Mouse (Mus musculus): Measurements from ENCODE around the gene Tpra1. TPM values are rescaled to one million over a fixed set of nuclear protein-coding genes. Genes with fewer than 3 reads are reported as not detected.

Tpra1 gene
- polyA plus RNA-seq (2012; rRNA removed), result 88.4 and 107 TPM in 2 replicates

DNA sequence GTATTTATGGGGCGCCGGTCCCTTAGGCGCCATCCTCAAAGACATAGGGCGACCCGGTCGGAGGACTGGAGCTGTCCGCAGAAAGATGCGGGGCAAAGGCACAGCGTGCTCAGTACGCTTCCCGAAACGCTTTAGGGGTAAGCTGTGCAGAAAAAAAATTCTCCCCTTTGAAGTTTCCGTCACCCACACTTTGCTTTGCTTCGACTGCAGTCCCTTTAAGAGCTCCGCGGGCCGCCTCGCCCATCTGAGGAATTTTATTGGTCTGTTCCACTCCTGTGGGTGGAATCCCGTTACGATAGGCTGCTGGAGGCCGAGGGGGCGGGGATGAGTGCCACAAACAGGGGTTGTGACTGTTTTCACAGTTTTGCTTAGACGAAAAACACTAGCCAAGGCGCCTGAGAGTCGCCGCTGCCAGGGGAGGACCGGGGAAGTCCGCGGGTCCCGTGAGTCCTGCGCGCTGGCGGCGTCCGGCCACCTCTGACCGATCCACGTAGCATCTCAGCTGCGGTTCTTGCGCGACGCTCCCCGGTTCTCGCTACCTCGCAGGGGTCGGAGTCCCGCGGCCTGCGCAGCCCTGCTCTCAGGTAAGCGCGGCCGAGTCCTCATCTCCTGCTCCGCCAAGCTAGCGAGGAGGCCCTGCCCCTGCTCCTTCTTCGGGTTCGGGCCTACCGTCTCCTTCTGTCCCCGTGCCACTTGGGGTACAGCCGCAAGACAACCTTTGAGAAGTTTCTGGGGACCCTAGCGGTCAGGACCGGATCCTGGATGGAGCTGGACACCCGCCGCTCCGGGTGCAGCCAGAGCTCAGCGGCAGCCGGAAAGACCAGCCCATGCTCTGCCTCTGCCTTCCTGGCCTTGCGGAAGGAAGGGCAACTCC lies at the start of gene Tpra1:
Gene Tpra1 (plus strand): TSS at position 305 of the 874 bp plus-strand sequence.
- DNase-seq (ENCODE audit: low spot score), result peak; percentile 79

DNA sequence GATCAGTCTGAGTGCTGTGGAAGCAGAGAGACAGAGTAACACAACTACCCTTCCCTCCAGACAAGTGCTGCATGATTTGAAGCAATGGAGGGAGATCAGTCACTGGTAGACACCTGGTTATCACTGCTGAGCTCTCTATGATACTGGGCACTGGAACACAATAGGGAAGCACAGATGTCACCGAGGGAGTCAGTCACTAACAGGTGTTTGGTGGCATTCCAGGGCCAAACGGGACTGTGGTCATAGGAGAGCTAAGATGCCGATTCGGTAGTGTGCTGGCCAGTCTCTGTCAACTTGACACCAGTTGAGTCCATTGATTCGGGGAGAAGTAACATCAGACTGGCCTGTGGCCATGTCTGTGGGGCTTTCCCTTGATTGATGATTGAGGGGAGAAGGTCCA lies 47.5 kb upstream of the Tpra1 start:
- no peak for DNase-seq (ENCODE audit: low spot score)

DNA sequence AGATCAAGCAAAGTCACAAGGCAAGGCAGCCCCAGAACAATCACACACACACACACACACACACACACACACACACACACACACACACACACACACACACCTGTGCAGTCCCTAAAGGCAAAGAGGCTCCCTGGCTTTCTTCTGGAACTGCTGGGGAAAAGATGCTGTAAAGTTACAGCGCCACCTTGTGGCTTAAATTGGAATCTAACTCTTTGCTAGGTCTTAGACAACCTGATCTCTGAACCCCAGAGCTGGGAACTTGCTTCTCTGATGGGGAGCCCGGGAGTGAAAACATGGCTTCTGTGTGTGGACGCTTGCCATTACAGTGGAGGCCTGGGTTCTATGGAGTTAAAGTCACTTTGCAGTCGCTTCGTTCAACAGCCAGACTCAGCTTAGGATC lies 46.4 kb upstream of the Tpra1 start:
- DNase-seq (ENCODE audit: low spot score), result no peak

DNA sequence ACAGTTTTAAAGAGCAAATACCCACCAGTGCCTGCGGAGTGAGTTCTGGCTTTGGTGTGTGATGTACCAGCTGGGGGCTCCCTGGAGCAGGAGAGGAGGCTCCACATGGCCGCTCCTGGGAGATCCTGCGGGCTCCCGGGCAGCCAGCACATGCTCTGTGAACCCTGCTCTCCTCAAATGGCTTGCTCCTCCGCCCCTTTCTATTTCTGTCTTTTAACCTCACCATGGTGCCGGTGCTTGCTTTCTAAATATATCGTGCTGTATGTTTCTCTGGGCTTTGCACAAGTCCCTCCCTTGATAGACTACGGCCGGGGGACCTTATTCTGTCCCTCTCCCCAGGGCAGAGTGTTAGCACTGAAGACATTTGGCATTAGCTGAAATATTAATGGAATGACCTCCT lies 44.8 kb upstream of the Tpra1 start:
- DNase-seq (ENCODE audit: low spot score), result no peak

DNA sequence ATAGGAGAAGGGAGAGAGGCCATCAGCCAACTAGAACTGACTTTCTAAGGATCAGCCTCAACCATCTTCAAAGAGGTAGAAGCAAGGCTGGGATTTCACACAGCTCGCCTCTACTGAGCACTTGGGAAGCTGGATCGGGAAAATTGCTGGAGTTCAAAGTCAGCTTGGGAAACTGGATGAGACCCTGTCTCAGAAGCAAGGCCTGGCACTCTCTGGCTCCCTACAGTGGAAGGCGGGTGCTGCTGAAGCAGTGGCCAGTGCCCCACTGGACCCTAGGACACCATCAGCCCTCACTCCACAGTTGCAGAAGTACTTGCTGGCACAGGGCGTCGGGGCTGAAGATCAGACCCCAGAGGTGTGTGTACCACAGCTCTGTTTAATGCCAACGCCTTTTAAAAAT lies 44.2 kb upstream of the Tpra1 start:
- DNase-seq (ENCODE audit: low spot score), result no peak

DNA sequence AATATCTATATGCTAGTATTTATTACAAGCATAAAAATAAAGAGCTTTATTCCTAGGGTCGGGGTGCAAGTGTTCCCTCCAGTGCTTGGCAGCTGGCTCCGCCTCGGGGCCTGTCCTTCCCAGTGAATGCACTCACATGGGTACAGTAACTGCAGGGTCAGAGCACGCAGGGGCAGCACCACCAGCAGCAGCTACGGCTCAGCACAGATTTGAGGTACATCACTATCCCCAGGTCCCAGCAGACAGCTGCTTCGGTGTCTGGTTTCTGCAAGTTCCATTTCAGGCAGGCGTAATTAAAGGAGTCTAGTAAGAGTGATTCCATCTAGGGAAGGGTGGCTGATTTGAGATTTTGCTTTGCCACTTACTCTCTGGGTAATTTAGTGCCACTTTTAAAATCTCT lies 43.7 kb upstream of the Tpra1 start:
- DNase-seq (ENCODE audit: low spot score), result no peak

DNA sequence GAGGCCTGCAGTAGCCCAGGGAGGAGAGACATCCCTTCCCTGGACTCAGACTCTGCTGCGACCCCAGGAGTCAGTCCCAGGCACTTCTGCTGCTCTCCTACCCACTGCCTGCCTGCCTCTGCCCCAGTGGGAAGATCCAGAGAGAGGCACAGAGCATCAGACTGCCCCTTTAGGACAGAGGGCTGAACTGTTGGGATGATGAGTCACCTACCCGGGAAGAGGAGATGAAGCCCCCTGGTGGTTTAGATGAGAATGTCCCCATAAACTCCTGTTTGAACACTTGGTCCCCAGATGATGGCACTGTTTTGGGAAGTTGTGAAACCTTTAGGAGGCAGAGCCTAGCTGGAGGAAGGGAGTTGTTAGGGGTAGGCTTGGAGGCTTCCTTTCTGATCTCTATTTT lies 41.1 kb upstream of the Tpra1 start:
- DNase-seq (ENCODE audit: low spot score), result no peak

DNA sequence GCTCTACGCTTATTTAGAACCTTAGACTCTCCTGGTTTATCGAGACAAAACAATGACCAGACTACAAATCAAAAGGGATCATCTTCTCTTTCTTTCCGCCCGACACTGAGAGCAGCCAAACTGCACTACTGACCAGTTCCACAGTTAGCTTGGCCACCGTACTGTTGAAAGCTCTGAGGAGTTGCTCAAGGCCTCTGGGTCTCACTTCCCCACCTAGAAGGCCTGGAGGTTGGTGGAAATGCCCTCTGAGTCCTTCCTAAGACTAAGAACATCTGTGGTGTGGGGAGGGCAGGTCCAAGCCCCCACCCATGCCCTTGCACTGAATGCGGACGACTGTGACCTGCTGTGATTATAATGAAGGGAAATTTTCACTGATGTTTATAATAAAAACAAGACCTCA lies 36.3 kb upstream of the Tpra1 start:
- no peak for DNase-seq (ENCODE audit: low spot score)

DNA sequence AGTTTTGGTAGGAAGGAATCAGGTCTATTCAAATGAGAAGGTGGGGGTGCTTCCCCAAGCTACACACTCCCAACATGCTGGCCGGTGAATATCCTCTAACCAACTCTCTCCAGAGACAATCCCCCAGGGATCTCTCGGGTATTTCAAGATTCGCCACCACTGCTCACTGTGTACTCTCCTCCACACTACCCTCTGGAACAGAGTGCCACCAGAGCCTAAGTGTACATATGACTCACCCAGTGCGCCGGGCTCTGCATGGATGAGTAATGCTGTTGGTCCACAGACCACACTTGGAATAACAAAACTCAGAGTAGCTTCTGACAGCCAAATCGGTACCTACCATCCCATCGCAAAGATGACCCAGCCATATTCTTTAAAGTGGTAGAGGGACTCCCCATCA lies 32.6 kb upstream of the Tpra1 start:
- DNase-seq (ENCODE audit: low spot score), result no peak

DNA sequence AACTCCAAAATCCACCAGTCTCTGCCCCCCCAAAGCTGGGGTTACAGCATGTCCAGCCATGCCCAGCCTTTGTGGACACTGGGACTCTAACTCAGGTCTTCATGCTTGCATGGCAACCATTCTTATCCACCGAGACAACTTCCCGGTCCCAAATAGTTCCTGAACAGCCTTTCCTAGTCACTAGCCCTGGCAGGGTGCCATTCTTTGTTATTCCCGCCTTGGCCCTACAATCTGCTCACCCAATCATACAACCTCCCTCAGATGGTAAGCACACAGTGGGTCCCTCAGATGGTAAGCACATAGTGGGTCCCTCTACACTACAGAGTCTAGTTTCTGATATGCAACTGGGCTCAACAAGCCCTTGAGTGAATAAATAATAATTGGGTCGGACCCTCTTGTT lies 31.5 kb upstream of the Tpra1 start:
- DNase-seq (ENCODE audit: low spot score), result no peak

DNA sequence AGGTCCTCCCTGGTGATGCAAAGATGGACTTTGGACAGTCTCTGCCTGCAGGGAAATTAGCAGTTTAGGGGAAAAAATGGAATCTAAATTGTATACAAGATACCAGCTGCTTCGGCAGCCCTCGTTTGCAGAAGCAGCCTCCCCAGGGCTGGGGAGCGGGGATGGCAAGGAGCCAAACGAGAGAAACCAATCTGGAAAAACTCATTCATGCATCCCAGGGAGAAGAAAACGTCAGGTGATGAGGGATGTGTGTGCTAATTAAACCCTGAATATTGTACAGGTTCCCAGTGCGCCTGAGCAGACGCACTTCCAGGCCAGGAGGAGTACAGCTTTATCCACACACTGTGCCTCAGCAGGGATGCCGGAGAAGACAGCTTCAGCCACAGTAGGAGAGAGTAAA lies 30.5 kb upstream of the Tpra1 start:
- no peak for DNase-seq (ENCODE audit: low spot score)

DNA sequence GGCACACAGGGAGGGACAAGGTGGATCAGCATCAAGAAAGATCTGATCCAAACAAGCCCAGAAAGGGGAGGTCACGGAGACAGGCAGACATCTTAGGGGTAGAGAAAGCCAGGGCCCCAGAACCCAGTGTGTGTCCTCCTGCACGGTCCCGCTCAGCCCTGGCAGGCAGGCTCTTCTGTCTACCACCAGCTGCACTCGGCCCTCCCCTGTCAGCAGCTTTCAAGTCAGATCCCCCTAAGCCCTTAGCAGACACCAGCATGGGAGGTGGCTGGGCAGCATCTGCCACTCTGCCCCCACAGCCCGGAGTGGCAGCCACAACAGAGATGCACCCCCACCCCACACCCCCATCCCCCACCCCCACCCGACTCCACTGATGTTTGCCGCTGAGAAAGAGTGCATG lies 29.2 kb upstream of the Tpra1 start:
- no peak for DNase-seq (ENCODE audit: low spot score)

DNA sequence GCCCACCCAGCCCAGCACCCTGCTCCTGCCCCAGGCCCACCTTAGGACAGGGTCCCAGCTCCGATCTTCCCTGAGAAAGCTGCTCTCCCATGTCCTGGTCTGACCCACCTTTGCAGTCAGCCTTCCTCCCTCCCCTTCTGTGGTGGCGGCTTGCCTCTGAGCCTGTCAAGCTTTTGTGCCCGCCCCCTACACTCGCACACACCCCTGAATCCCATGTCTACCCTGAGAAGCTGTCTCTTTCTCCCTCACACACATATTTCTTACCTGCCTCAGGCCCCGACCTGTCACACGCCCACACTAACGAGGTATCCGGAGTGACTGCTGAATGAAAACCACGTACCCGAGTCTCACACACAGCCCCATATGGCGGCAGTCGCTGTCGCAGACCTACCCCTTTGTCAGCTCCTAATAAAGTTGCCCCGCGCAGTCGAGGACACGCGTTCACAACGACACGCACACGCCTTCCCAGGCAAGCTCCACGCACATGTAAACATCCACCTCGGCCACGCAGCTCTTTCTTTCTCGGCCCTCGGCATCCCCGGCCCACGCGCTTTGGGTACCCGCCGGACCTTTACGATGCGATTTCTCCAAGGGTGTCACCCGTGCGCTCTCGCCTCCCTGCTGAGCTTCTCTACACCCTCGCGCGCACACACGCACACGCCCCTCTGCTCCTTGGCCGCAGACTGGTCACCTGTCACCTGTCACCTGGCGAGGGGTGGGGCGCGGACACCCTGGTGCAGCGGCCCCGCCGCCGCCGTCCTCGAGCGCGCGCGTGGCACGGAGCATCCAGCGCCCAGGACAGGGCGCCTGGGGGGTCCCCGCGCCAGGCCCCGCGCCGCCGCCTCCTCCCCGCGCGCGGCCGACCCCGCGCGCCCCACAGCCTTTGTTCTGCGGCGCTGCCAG lies 27.8 kb upstream of the Tpra1 start:
- DNase-seq (ENCODE audit: low spot score), result no peak

DNA sequence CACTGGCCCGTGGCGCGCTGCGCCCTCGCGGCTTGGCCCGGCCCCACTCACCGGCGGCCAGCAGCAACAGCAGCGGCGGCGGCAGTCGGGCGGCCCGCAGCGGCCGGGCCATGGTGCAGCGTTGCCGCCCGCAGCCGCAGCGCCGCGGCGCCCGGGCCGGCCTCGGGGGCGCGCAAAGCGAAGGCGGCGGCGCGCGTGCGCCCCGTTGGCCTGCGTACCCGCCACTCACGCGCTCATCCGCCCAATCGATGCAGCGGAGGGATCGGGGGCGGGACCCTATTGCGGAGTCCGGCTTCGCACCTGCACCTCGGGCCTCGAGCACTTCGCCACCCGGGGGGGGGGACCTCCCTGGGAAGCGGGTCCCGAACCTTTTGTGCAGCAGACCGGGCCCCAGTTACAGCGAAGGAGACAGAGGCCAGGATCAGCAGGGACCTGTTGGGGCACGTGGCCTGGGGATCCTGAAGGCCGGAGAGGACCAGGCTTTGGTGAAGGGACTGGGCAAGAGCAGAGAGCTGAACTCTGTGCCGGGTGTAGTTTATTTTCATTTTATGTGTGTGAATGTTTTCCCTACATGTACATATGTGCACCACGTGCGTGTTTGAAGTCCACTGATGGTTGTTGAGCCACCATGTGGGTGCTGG lies 27.1 kb upstream of the Tpra1 start, which contains the start of gene Podxl2:
Gene Podxl2 (minus strand): TSS at position 177 of the 641 bp plus-strand sequence.
- DNase-seq (ENCODE audit: low spot score), result peak; percentile 48

DNA sequence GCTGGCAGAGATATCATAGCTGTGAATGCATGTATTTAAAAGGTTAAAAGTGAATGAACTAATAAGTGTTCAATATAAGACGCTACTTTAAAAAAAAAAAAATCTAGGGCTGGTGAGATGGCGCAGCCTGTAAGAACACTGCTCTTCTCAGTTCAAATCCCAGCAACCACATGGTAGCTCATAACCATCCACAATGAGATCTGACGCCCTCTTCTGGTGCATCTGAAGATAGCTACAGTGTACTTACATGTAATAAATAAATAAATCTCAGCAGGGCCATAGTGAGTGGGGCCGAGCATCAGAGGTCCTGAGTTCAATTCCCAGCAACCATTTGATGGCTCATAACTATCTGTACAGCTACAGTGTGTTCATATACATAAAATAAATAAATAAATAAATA lies 22.6 kb upstream of the Tpra1 start:
- DNase-seq (ENCODE audit: low spot score), result no peak

DNA sequence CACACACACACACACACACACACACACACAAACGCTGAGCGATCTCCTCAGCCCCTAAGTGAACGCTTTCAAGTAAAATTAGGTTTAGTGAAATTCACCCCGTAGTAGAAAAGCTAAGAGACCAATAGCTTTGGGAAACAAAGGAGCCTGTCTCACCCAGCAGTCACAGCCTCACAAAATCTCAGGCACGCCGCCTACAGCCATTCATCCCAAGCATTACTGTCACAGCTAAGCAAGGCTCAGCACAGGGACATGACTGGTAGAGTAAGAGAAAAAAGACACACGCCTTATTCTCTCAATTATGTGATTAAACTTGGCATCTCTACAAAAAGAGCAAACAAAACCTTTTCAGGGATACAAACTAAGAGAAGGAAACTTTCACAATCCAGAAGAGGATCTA lies 20.7 kb upstream of the Tpra1 start:
- DNase-seq (ENCODE audit: low spot score), result no peak

DNA sequence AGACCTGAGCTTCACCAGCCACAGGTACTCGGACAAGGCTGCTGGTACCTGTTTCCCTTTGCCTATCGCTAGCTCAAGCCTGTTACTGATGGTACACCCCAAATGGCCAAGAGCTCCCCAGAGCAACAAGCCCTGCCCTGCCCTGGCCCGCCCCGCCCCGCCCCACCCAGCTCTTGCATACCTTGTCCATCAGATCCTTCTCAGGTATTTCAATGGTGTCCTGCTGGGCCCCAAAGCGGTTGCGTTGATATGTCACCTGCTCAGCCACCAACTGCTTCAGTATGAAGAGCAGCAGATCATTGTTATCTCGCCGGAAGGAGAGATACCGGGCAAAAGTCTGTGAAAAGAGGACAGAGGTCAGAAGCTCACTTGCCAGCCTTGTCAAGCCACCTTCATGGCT lies 17.9 kb upstream of the Tpra1 start:
- DNase-seq (ENCODE audit: low spot score), result no peak

DNA sequence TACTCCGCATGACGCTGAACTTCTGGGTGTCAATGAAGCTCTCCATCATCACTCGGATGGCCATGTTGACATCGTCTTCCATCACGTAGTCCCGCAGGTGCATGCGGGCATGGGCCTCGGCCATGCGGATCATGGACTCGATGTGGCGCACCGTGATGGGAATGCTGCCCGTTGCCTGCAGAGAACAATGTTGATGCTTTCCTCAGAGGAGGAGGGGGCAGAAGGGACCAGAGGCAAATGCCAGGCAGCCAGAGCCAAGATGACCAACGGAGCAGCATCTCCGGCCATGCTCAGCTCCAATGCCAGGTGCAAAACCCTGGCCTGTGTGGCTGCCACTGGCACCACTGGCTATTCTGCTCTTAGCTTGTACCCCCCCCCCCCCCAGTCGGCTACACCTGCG lies 17.4 kb upstream of the Tpra1 start:
- DNase-seq (ENCODE audit: low spot score), result no peak

DNA sequence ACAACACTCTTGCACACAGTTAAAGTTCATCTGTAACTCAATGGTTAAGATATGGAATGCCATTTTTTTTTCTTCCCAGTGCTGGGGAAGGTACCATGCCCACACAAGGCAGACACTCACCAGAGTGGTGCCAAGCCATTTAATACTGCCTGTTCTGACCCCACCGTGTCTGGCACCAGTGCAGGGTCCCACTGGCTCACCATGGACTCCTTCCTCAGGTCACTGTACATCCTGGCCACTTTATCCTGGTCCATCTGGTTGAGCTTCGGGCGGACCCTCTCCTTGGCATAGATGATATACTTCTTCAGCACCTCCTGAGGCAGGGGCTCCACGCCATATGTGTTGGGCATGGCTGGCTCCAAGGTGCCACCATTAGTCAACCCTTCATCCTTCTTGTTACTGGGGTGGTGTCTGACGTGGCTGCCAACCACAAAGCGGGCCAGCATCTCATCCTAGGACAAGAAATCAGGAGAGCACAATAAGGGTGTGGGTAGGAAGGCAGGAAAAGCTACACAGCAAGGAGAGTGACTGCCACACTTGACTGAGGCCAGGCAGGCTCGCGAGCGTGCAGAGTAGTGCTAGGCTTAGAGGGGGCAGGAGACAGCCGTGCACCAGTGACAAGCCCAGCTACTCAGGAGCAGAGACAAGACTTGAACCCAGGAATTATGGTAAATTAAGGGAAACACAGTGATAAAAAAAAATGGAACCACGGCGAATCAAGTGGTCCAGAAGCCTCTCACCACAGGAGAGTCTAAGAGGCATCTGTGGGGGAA lies 16.2 kb upstream of the Tpra1 start:
- no peak for DNase-seq (ENCODE audit: low spot score)

DNA sequence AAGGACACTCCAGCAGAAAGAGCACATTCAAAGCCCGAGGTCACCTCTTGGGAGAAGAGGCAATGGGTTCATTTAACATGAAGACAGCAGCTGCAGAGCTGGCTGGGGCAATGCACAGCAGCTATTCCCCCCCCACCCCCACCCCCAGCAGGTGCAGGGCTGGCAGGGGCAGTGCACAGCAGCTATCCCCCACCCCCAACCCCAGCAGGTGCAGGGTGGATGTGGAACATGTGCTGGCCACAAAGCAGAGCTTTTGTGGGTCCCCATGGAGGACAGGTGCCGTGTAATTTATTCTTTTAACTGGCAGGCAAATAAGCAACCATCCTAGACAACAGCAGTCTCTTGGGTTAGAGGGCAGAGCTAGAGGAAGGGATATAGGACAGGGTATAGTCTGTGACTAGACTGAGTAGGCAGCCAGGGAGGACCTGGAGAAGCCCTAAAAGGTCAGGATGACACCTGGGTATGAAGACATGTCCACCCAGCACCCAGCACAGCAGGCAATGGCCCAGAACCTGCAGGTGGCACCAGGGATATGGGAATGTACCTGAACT lies 15.6 kb upstream of the Tpra1 start:
- DNase-seq (ENCODE audit: low spot score), result no peak

DNA sequence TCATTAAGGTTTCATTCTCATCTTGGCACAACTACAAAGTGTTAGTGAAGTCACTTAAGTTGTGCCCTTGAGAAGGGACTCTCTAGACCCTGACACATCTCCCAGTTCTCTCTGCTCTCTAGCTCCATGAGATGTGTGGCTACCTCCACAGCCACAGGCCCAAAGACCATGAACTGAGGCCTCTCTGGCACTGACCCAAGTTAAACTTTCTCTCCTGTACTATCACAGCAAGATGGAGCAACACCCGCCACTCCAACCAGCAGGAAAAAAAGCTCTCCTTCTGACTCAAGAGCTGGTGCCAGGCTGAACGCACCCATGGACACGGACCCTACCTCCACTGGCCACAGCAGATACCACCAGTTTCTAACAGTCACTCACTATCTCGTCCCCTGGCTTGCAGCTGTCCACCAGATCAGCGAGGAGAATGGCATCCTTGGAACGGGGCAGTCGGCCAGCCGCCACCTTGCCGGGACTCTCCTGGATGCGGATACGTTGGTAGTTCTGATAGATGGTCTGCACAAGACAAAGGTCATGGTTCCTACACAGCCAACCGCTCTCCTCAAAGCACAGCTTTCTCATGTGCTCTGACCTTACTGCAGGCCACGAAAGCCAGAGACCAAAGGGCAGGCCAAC lies 12.5 kb upstream of the Tpra1 start:
- no peak for DNase-seq (ENCODE audit: low spot score)
